Mouse (Mus musculus) brain, adult 10 weeks (tissue): ENCODE results near the gene Ensa. TPM values are rescaled to one million over a fixed set of nuclear protein-coding genes. Genes with fewer than 3 reads are reported as not detected.

Experiments used
- polyA plus RNA-seq: library from polyadenylated mRNA; stranded (reverse); fragments of 350-450 nt; fragmentation: Illumina TruSeq; extraction: RNeasy Lipid Tissue Mini Kit (QIAGEN cat#74804); gene quantifications from one replicate; pipeline ENCODE4 v1.2.3, GENCODE M21; 2015; ENCODE audit warnings: low read depth, low replicate concordance

Ensa gene
- 489 TPM for polyA plus RNA-seq

GRCm38 (mm10) chr3:95624628-95625503, at the start of gene Ensa:
Gene Ensa (plus strand): TSS chr3:95624993.

GRCm38 (mm10) chr3:95588604-95589086, 36.1 kb upstream of the Ensa start, which contains the start of gene Golph3l:
Gene Golph3l (plus strand): TSS chr3:95588934.

GRCm38 (mm10) chr3:95658236-95658867, 33.6 kb downstream of the Ensa start, which contains the start of gene Mcl1:
Gene Mcl1 (plus strand): TSS chr3:95658788.

Other genes with a start within 250 kb of the Ensa start
- not detected for gene 4930558C23Rik, start 222.2 kb upstream of the Ensa start, polyA plus RNA-seq
- gene Arnt, start 190.6 kb upstream of the Ensa start, polyA plus RNA-seq = 29.8 TPM
- gene Ctsk, start 125.7 kb upstream of the Ensa start, polyA plus RNA-seq = 6.2 TPM
- gene Ctss, start 98.2 kb upstream of the Ensa start, polyA plus RNA-seq = 136 TPM
- gene Hormad1, start 65.3 kb upstream of the Ensa start, polyA plus RNA-seq = not detected
- 20.4 TPM for gene Golph3l, start 36.1 kb upstream of the Ensa start, polyA plus RNA-seq
- gene Mcl1, start 33.8 kb downstream of the Ensa start, polyA plus RNA-seq = 55.3 TPM
- gene Adamtsl4, start 62.9 kb downstream of the Ensa start, polyA plus RNA-seq = 5.2 TPM
- 7.9 TPM for gene Ecm1, start 114.6 kb downstream of the Ensa start, polyA plus RNA-seq
- gene Tars2, start 135.2 kb downstream of the Ensa start, polyA plus RNA-seq = 30.4 TPM
- gene Rprd2, start 193.9 kb downstream of the Ensa start, polyA plus RNA-seq = 21.0 TPM
- 25.4 TPM for gene Prpf3, start 230.9 kb downstream of the Ensa start, polyA plus RNA-seq
- 282 TPM for gene Mrps21, start 246.5 kb downstream of the Ensa start, polyA plus RNA-seq